Mouse (Mus musculus) small intestine, adult 2 months (tissue): ENCODE results near the gene Zfp14. TPM values are rescaled to one million over a fixed set of nuclear protein-coding genes. Genes with fewer than 3 reads are reported as not detected.

Experiments
- H3K27ac ChIP-seq: fragments of 200-500 bp; 2 replicates; pipeline ENCODE4 v1.5.1; 2012; ENCODE audit warnings: low read depth, low read length, control low read depth, inconsistent platforms; ENCODE audit not compliant: insufficient read depth
- H3K27me3 ChIP-seq: fragments of 200-500 bp; 2 replicates; pipeline ENCODE4 v1.6.1; 2012; ENCODE audit warnings: mild to moderate bottlenecking, moderate library complexity, low read length, inconsistent platforms; ENCODE audit not compliant: control insufficient read depth, insufficient read depth
- H3K36me3 ChIP-seq: fragments of 200-500 bp; 2 replicates; pipeline ENCODE4 v1.6.1; 2012; ENCODE audit warnings: mild to moderate bottlenecking, low read length, control low read depth, inconsistent platforms; ENCODE audit not compliant: control insufficient read depth, insufficient read depth
- H3K4me1 ChIP-seq: fragments of 200-500 bp; 2 replicates; pipeline ENCODE4 v1.6.1; 2012; ENCODE audit warnings: low read length, inconsistent platforms, mixed read lengths; ENCODE audit not compliant: control insufficient read depth, insufficient read depth, insufficient read length
- H3K4me3 ChIP-seq: fragments of 200-500 bp; 2 replicates; pipeline ENCODE4 v1.5.1; 2012; ENCODE audit warnings: low read depth, mild to moderate bottlenecking, control low read depth, inconsistent platforms, low read length, moderate library complexity
- CTCF ChIP-seq: fragments of 200-500 bp; IDR thresholded peaks from 2 replicates; pipeline ENCODE4 v1.5.1; 2012; ENCODE audit warnings: low read depth, mild to moderate bottlenecking, control low read depth, inconsistent platforms, low read length, moderate library complexity, mixed read lengths; ENCODE audit not compliant: insufficient replicate concordance, insufficient read length; ENCODE audit errors: extremely low read depth
- POLR2A ChIP-seq: fragments of 200-500 bp; IDR thresholded peaks from 2 replicates; pipeline ENCODE4 v1.6.1; 2012; ENCODE audit warnings: low read depth, mild to moderate bottlenecking, control low read depth, inconsistent platforms, low read length, moderate library complexity
- WGBS: fragments of 180-500 bp; shearing (Covaris S2); methylation state at CpG from one replicate; pipeline ENCODE4 v1.1.7; 2018; 5-methylcytosine and 5-hydroxymethylcytosine counted together
- polyA plus RNA-seq: library from polyadenylated mRNA; depleted of rRNA; stranded (reverse); fragments of >200 nt; gene quantifications from 2 replicates; pipeline ENCODE4 v1.2.3, GENCODE M21; 2012

Gene Zfp14
- polyA plus RNA-seq, 1 experiment = 0.58 TPM

DNA sequence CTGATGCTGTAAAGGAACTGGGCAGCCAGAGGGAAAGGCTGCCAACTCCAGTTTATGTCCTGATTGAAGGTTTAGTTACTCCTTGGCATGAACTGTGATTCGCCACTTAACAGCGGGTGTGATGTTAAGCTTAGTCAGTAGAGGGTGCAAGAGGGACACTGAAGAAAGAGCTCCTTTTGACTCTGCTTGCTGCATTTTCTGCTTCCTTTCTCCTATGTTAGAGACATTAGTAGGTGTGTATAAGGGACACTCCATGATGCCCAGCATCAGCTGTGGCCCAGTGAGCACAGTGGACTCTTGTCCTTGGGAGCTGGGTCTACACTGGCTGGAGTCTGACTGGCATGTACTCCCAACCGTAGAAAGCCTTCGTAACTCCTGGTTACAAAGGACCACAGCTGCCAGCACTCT is 38.2 kb downstream of the Zfp14 start:
- Histone ChIP-seq H3K4me3 (no peak overlapping the region), H3K27me3 (no peaks in the 10 kb centered on the region), H3K27ac (no peak overlapping the region), H3K36me3 (peaks cover 40% of the 10 kb centered on the region), H3K4me1 (no peaks in the 10 kb centered on the region)
- TF ChIP-seq POLR2A (no peak), CTCF (peak; percentile 12; the same call in 1 of the 2 replicates)
- WGBS = 67% methylated on average over 4 of the region's 4 CpGs

GRCm38 (mm10) chr7:30010551-30011195 is 40.5 kb downstream of the Zfp14 start:
- Histone ChIP-seq H3K36me3 (peaks cover 29% of the 10 kb centered on the region), H3K27ac (no peak overlapping the region), H3K4me1 (no peaks in the 10 kb centered on the region), H3K4me3 (no peak overlapping the region), H3K27me3 (no peaks in the 10 kb centered on the region)
- no peak for TF ChIP-seq CTCF
- TF ChIP-seq POLR2A = no peak
- 75% methylated on average over 10 of the region's 10 CpGs for WGBS

GRCm38 (mm10) chr7:30009321-30010085 is 41.7 kb downstream of the Zfp14 start:
- 69% methylated on average over 21 of the region's 21 CpGs for WGBS
- Histone ChIP-seq H3K27me3 (no peaks in the 10 kb centered on the region), H3K27ac (no peak overlapping the region), H3K4me1 (no peaks in the 10 kb centered on the region), H3K4me3 (no peak overlapping the region), H3K36me3 (peaks cover 22% of the 10 kb centered on the region)
- no peak for TF ChIP-seq CTCF
- no peak for TF ChIP-seq POLR2A

DNA sequence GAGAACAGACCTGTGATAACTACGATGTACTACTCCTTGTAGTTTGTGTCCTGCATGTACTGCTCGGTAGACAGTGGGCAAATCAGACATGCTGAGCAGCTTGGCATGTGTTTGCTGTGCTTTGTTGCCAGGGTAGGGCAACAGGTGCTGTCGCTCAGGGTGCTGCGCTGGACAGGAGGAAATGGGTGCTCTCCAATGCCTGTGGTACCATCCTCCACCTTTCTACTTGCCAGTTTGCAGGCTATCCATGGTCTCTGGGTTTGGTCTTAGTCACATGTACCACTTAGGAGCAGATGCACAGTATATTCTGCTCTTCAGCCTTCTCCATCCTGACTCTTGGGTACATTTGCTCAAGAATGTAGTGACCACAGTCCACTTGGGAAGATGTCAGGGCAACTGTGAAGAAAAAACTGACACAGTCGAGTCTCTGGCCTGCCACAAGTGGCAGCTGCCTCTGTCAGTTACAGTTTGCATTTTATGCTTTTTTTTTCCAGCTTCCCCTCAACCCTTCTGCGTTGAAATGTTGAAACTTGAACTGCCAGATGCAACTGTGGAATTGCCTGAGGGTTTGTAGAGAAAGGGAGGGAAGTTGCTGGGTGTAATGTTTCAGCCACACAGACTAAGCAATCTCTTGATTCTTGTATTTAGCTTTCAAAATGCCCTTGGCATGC is 43.0 kb downstream of the Zfp14 start:
- H3K27ac ChIP-seq = no peak overlapping the region
- no peak overlapping the region for H3K4me3 ChIP-seq
- TF ChIP-seq POLR2A (no peak), CTCF (no peak)
- H3K4me1 ChIP-seq = no peaks in the 10 kb centered on the region
- WGBS = 74% methylated on average over 6 of the region's 6 CpGs
- peaks cover 13% of the 10 kb centered on the region for H3K36me3 ChIP-seq
- no peaks in the 10 kb centered on the region for H3K27me3 ChIP-seq

DNA sequence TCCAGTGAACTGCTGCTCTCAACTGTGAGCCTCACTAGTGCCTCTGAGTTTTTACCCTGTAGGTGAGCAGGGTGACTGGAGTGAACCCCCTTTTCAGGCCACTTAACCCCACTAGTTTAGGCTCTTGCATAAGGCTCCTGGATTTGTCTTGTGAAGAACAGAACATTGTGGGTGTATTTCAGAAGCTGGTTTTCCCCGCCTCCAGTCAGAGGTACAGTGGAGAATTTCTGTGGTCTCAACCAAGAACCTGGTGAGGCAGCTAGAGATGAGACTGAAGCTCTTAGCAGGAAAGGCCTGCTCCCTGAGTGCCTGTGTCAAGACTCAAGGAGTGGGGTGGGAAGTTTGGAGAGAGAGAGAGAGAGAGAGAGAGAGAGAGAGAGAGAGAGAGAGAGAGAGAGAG is 43.6 kb downstream of the Zfp14 start:
- no peaks in the 10 kb centered on the region for H3K4me1 ChIP-seq
- 93% methylated on average over 1 of the region's 1 CpGs for WGBS
- no peak overlapping the region for H3K4me3 ChIP-seq

DNA sequence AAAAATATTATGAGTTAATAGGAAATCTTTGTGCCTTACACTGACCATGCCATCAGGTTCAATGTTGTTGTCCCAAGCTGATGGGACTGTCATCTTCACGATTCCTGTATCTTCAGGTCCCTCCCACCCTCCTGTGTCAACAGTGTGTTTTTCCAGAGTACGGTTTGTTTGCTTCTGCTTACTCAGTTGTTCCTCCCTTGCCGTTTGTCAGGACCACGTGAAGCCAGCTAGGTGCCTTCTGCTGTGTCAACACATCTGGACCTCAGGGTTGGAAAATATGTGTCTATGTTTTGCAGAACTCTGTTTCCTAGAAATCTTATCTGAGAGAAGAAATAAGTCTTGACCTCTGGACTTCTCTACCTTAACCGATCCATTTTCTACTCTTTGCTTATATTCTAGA is 50.6 kb downstream of the Zfp14 start:
- H3K4me1 ChIP-seq = no peaks in the 10 kb centered on the region
- H3K36me3 ChIP-seq = peaks cover 29% of the 10 kb centered on the region
- no peak overlapping the region for H3K4me3 ChIP-seq
- no peak overlapping the region for H3K27ac ChIP-seq
- 38% methylated on average over 5 of the region's 5 CpGs for WGBS
- no peaks in the 10 kb centered on the region for H3K27me3 ChIP-seq
- TF ChIP-seq POLR2A (no peak), CTCF (no peak)

More for the DNA sequence above, 43.6 kb downstream of the Zfp14 start:
- H3K36me3 ChIP-seq = peaks cover 15% of the 10 kb centered on the region
- H3K27ac ChIP-seq = no peak overlapping the region
- no peak for TF ChIP-seq CTCF
- TF ChIP-seq POLR2A = no peak
- H3K27me3 ChIP-seq = no peaks in the 10 kb centered on the region

GRCm38 (mm10) chr7:29995134-29995533 is 56.0 kb downstream of the Zfp14 start:
- 88% methylated on average over 8 of the region's 8 CpGs for WGBS
- Histone ChIP-seq H3K36me3 (peaks cover 32% of the 10 kb centered on the region), H3K4me3 (no peak overlapping the region), H3K27ac (no peak overlapping the region), H3K27me3 (no peaks in the 10 kb centered on the region), H3K4me1 (no peaks in the 10 kb centered on the region)
- TF ChIP-seq POLR2A (no peak), CTCF (no peak)
